Mouse (Mus musculus) E14TG2a.4 (cell line): ENCODE data around the gene Znrf4.

ENCODE experiments used
- CTCF ChIP-seq: conservative IDR thresholded peaks from 2 replicates; pipeline ENCODE4 v1.5.1; 2014; ENCODE audit warnings: low read length
- NANOG ChIP-seq: IDR thresholded peaks from 2 replicates; pipeline ENCODE4 v1.6.1; 2014; ENCODE audit warnings: borderline replicate concordance, low read length, mixed read lengths
- POU5F1 ChIP-seq: IDR thresholded peaks from 2 replicates; pipeline ENCODE4 v1.6.1; 2014; ENCODE audit warnings: low read length, borderline replicate concordance

- TF ChIP-seq POU5F1 (no peak), CTCF (no peak), NANOG (no peak)
Observed at GRCm38 (mm10) chr17:56544699-56545387, 32.6 kb upstream of the Znrf4 start.
